Mouse (Mus musculus) liver, embryonic 15.5 days (tissue): ENCODE measurements around the gene Msx1. TPM values are rescaled to one million over a fixed set of nuclear protein-coding genes. Genes with fewer than 3 reads are reported as not detected.

Source experiments
- ATAC-seq: fragments of 200-750 bp; cut with Nextera tagmentation; 2 replicates; pipeline ENCODE4 v1.8.0; 2017; ENCODE audit warnings: moderate number of reproducible peaks, mild to moderate bottlenecking, moderate library complexity; ENCODE audit not compliant: insufficient read depth
- H3K27ac ChIP-seq: fragments of 300-500 bp; sonication (generic); replicated peaks from 2 replicates; pipeline ENCODE4 v1.5.1; 2015; ENCODE audit warnings: mild to moderate bottlenecking, inconsistent platforms
- H3K27me3 ChIP-seq: fragments of 300-500 bp; sonication (generic); 2 replicates; pipeline ENCODE4 v1.6.1; 2015; ENCODE audit warnings: mild to moderate bottlenecking, inconsistent platforms
- H3K36me3 ChIP-seq: fragments of 300-500 bp; sonication (generic); replicated peaks from 2 replicates; pipeline ENCODE4 v1.6.1; 2015; ENCODE audit warnings: moderate library complexity, mild to moderate bottlenecking, inconsistent platforms
- H3K4me1 ChIP-seq: fragments of 300-500 bp; sonication (generic); replicated peaks from 2 replicates; pipeline ENCODE4 v1.6.1; 2015; ENCODE audit warnings: inconsistent platforms
- H3K4me2 ChIP-seq: fragments of 300-500 bp; sonication (generic); 2 replicates; pipeline ENCODE4 v1.6.1; 2015; ENCODE audit warnings: moderate library complexity, mild to moderate bottlenecking, inconsistent platforms
- H3K4me3 ChIP-seq: fragments of 300-500 bp; sonication (generic); replicated peaks from 2 replicates; pipeline ENCODE4 v1.5.1; 2015; ENCODE audit warnings: mild to moderate bottlenecking, inconsistent platforms
- H3K9ac ChIP-seq: fragments of 300-500 bp; sonication (generic); 2 replicates; pipeline ENCODE4 v1.6.1; 2015; ENCODE audit warnings: moderate library complexity, mild to moderate bottlenecking, inconsistent platforms
- H3K9me3 ChIP-seq: fragments of 300-500 bp; sonication (generic); replicated peaks from 2 replicates; pipeline ENCODE4 v1.6.1; 2016; ENCODE audit warnings: inconsistent platforms
- WGBS: fragments of 180-500 bp; shearing (Covaris S2); methylation state at CpG from one replicate; pipeline ENCODE4 v1.1.7; 2015; ENCODE audit warnings: mixed read lengths; ENCODE audit not compliant: insufficient replicate concordance; 5-methylcytosine and 5-hydroxymethylcytosine counted together
- polyA plus RNA-seq: library from polyadenylated mRNA; unstranded; fragments of >200 nt; fragmentation: Nextera tagmentation; extraction: Ambion mirVana; gene quantifications from 2 replicates; pipeline ENCODE4 v1.2.1, GENCODE M21; 2015

Msx1 gene
- polyA plus RNA-seq, 1 experiment from 2014 or later = 0.08 TPM

DNA sequence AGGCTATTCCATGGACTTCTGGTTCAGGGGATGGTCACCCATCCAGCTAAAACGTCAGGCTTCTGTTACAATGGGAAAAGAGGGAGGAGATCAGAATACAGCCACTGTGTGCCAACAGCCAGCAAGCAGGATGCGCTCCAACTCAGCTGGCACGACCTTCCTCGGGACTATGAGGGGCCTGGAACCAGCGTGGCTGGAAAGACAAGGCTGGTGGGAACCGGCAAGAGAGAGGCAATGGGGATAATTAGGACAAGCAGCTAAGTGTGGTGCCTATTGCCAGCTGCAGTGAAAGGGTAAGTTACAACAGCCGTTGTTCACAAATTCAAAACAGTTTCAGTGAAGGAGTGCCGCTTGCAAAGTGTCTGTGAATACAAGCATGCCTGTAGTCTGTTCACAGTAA is 41.1 kb downstream of the Msx1 start:
- no peaks in the 10 kb centered on the region for H3K36me3 ChIP-seq
- H3K27ac ChIP-seq = no peak overlapping the region
- H3K27me3 ChIP-seq = no peaks in the 10 kb centered on the region
- no peak for ATAC-seq
- no peaks in the 10 kb centered on the region for H3K4me1 ChIP-seq
- 53% methylated on average over 8 of the region's 8 CpGs for WGBS
- H3K9ac ChIP-seq = no peak overlapping the region
- H3K4me2 ChIP-seq = no peak overlapping the region
- no peak overlapping the region for H3K4me3 ChIP-seq
- H3K9me3 ChIP-seq = no peaks in the 10 kb centered on the region

DNA sequence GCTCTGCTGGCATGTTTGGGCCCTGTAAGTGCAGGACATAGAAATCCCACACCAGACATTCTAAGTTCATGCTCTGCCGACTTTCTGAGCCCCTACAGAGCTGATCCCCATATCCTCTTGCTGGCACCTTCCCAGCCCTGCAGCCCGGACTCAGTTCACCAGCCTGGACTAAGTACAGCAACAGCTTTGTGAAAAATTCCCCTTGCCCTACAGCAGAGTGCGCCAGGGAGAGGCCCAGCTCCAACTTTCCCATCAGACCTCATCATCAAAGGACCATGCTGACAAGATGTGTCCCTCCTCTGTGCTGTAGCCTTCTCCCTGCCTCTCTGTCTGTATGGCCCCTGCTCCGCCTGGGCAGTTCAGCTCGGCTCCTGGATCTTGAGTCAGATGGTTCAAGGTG is 48.7 kb downstream of the Msx1 start:
- no peaks in the 10 kb centered on the region for H3K36me3 ChIP-seq
- H3K4me3 ChIP-seq = no peak overlapping the region
- no peaks in the 10 kb centered on the region for H3K4me1 ChIP-seq
- no peak for ATAC-seq
- no peaks in the 10 kb centered on the region for H3K9me3 ChIP-seq
- WGBS = 42% methylated on average over 5 of the region's 5 CpGs
- H3K27me3 ChIP-seq = no peaks in the 10 kb centered on the region
- no peak overlapping the region for H3K9ac ChIP-seq
- no peak overlapping the region for H3K4me2 ChIP-seq
- no peak overlapping the region for H3K27ac ChIP-seq

DNA sequence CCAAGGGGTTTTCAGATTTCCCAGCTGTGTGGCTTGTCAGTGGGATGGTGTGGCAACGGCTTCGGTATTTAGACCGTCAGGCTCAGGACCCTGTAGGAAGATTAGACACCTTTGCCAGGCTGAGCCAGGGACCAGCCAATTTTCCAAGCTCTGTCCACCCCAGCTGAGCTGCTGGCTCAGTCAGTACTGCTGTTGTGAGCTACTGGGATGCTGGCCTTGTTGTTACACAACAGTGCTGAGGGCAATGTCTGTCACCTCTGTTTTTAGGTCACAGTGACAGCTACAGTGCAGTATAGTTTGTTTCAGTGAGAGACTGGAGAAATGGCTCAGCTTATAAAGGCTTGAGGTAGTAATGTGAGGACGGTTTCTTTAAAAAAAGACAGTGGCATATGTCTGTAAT is 50.4 kb downstream of the Msx1 start:
- no peaks in the 10 kb centered on the region for H3K36me3 ChIP-seq
- H3K27ac ChIP-seq = no peak overlapping the region
- H3K27me3 ChIP-seq = no peaks in the 10 kb centered on the region
- ATAC-seq = no peak
- H3K9me3 ChIP-seq = no peaks in the 10 kb centered on the region
- WGBS = 59% methylated on average over 4 of the region's 4 CpGs
- no peak overlapping the region for H3K4me2 ChIP-seq
- H3K4me1 ChIP-seq = no peaks in the 10 kb centered on the region
- no peak overlapping the region for H3K4me3 ChIP-seq
- no peak overlapping the region for H3K9ac ChIP-seq

DNA sequence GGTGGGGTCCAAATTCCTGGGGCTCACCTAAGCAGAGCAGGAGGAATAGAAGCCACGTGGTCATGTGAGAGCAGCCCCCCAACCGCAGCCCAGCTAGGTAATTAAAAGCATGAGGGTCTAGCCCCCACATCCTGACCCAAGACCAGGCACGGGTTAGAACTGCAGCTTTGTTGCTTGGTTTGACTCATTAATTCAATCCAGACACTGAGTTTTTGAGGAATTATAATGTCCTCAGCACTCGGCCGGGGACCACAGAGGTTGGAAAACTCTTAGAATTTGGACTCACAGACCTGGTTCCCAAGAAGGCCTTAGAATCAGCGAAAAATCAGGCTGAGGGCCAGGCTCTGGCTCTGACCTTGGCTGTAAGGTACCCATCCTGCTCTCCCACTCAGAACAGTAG is 53.5 kb downstream of the Msx1 start:
- Histone ChIP-seq H3K9ac (no peak overlapping the region), H3K4me2 (no peak overlapping the region), H3K27ac (no peak overlapping the region), H3K36me3 (no peaks in the 10 kb centered on the region), H3K4me1 (no peaks in the 10 kb centered on the region), H3K27me3 (no peaks in the 10 kb centered on the region), H3K9me3 (no peaks in the 10 kb centered on the region), H3K4me3 (no peak overlapping the region)
- WGBS = 53% methylated on average over 6 of the region's 6 CpGs
- ATAC-seq = no peak

Other genes with a start within 250 kb of the Msx1 start
- gene Stk32b, start 107.4 kb downstream of the Msx1 start, polyA plus RNA-seq = 0.30 and 0.38 TPM in 2 replicates
- gene Cytl1, start 89.1 kb downstream of the Msx1 start, polyA plus RNA-seq = 0.44 TPM in 1 of 2 replicates, not detected in the other
- gene Stx18, start 214.2 kb upstream of the Msx1 start, polyA plus RNA-seq = 12.5 TPM in 2 replicates